ENCODE assay signal across 8 mouse cellular contexts in the genomic region with DNA sequence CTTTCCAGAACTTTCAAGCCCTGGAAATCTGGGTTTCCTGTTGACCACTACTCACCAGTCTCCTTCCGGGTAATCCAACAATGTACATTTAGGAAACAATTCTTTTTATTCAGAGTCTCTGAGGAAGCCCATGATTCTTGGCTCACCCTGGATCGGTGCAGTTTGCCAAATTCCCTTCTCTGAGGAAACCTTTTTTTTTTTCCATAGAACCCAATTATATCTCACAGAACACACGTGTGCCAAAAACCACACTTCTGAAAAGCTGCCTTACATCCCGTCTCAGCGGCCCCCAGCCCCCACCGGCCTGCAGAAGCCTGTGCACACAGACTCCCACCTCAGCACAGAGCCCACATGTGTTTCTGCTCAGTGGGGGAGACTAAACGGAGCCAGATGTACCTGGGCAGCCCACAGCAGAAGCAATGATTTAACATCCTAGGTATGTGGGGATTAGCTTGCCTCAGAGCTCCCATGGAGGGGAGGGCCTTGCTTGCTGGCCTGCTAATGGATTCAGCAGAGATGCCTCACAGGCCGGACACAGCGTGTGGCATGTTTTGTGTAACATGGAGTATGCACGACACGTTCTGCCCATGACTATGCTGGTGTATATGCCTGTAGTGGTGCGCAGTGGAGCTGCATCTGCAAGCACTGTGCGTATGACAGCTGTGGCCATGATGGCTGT.
A peak's percentile ranks its signal among the peaks of the same experiment; 100 is the strongest.
DNase-seq lines count a peak whose midpoint lies in the region; ATAC-seq and TF ChIP-seq lines count a peak whose summit lies in the region.

No protein-coding gene starts in this region.

- peak; percentile 95 for ATAC-seq in embryonic facial prominence, embryonic 13.5 days (ENCODE audit: insufficient number of reproducible peaks, insufficient read depth, low FRiP score, low TSS enrichment, low read depth)
- ATAC-seq in hindbrain, embryonic 11.5 days (ENCODE audit: low FRiP score): no peak
- ATAC-seq in limb, embryonic 15.5 days (ENCODE audit: insufficient number of reproducible peaks, low FRiP score, low TSS enrichment, low read depth): peak; percentile 96

- 0 out of 2 replicates have a peak, but pooled peaks cover 7% of the 10 kb centered on the region for H3K9me3 ChIP-seq in embryonic facial prominence, embryonic 13.5 days
- H3K9me3 ChIP-seq in hindbrain, embryonic 11.5 days (ENCODE audit: control insufficient read depth, low read length): no peaks in the 10 kb centered on the region
- H3K9me3 ChIP-seq in limb, embryonic 15.5 days: no peaks in the 10 kb centered on the region

- H3K4me3 ChIP-seq in gastrocnemius, adult 2 months: no peak overlapping the region
- H3K4me3 ChIP-seq in embryonic facial prominence, embryonic 13.5 days: no peak overlapping the region
- no peak overlapping the region for H3K4me3 ChIP-seq in hindbrain, embryonic 11.5 days (ENCODE audit: low read depth, low read length)
- no peak overlapping the region for H3K4me3 ChIP-seq in limb, embryonic 15.5 days

- 22% methylated on average over 13 of the region's 13 CpGs for WGBS in embryonic facial prominence, embryonic 13.5 days
- 66% methylated on average over 13 of the region's 13 CpGs for WGBS in hindbrain, embryonic 11.5 days
- WGBS in limb, embryonic 15.5 days: 18% methylated on average over 13 of the region's 13 CpGs

- no peak overlapping the region for H3K4me2 ChIP-seq in embryonic facial prominence, embryonic 13.5 days
- no peak overlapping the region for H3K4me2 ChIP-seq in hindbrain, embryonic 11.5 days (replicated peaks; ENCODE audit: low read depth, low read length)
- H3K4me2 ChIP-seq in limb, embryonic 15.5 days: no peak overlapping the region

- DNase-seq in gastrocnemius, adult 2 months: peak; percentile 35
- DNase-seq in gastrocnemius, postnatal 36 days: no peak
- peak; percentile 25 for DNase-seq in hindbrain, embryonic 11.5 days (ENCODE audit: low spot score)
- no peak for DNase-seq in layer of hippocampus, adult 9-10 months (ENCODE audit: low spot score)
- no peak for DNase-seq in thymus, adult 18-20 months
- no peak for DNase-seq in B cell, adult 2 months

- no peaks in the 10 kb centered on the region for H3K36me3 ChIP-seq in embryonic facial prominence, embryonic 13.5 days
- H3K36me3 ChIP-seq in hindbrain, embryonic 11.5 days (ENCODE audit: control insufficient read depth, insufficient read depth, low read length): no peaks in the 10 kb centered on the region
- no peaks in the 10 kb centered on the region for H3K36me3 ChIP-seq in limb, embryonic 15.5 days

- no peaks in the 10 kb centered on the region for H3K27me3 ChIP-seq in embryonic facial prominence, embryonic 13.5 days
- H3K27me3 ChIP-seq in hindbrain, embryonic 11.5 days (ENCODE audit: control insufficient read depth, insufficient read depth, low read length): no peaks in the 10 kb centered on the region
- no peaks in the 10 kb centered on the region for H3K27me3 ChIP-seq in limb, embryonic 15.5 days

- no peak overlapping the region; the same call in 1 of the 2 replicates for H3K27ac ChIP-seq in gastrocnemius, adult 2 months
- peak overlapping the region; percentile 89 for H3K27ac ChIP-seq in embryonic facial prominence, embryonic 13.5 days
- H3K27ac ChIP-seq in hindbrain, embryonic 11.5 days (ENCODE audit: low read depth, low read length): no peak overlapping the region
- H3K27ac ChIP-seq in limb, embryonic 15.5 days: peak overlapping the region; percentile 94

- peaks cover 28% of the 10 kb centered on the region for H3K4me1 ChIP-seq in embryonic facial prominence, embryonic 13.5 days
- no peaks in the 10 kb centered on the region for H3K4me1 ChIP-seq in hindbrain, embryonic 11.5 days (replicated peaks; ENCODE audit: control insufficient read depth, insufficient read depth, low read length)
- peaks cover 50% of the 10 kb centered on the region for H3K4me1 ChIP-seq in limb, embryonic 15.5 days

- H3K9ac ChIP-seq in embryonic facial prominence, embryonic 13.5 days: no peak overlapping the region
- no peak overlapping the region for H3K9ac ChIP-seq in hindbrain, embryonic 11.5 days (ENCODE audit: low read depth, low read length)
- H3K9ac ChIP-seq in limb, embryonic 15.5 days: no peak overlapping the region

- intact Hi-C loops in gastrocnemius, adult 2 months (cut with DNase I): no loop called here
- intact Hi-C loops in gastrocnemius, postnatal 36 days (cut with DNase I): no loop called here

- TF ChIP-seq CTCF in gastrocnemius, adult 2 months (IDR thresholded peaks at IDR 0.05): no peak

Comparison
In these comparisons a context has a peak if more than half of its experiments do, and no peak if none do; other contexts are left out.
1. DNase-seq: peak in gastrocnemius, adult 2 months (single experiment) and hindbrain, embryonic 11.5 days (single experiment); none in gastrocnemius, postnatal 36 days (0 of 2), layer of hippocampus, adult 9-10 months (single experiment), thymus, adult 18-20 months (0 of 2) and B cell, adult 2 months (0 of 2).
2. H3K27ac ChIP-seq: peak in embryonic facial prominence, embryonic 13.5 days (single experiment) and limb, embryonic 15.5 days (single experiment); none in gastrocnemius, adult 2 months (single experiment) and hindbrain, embryonic 11.5 days (single experiment).